Mouse (Mus musculus): Measurements from ENCODE around the gene Crb3.

GRCm38 (mm10) chr17:57020960-57021359 is 37.9 kb upstream of the Crb3 start:
- TF ChIP-seq CTCF (IDR thresholded peaks at IDR 0.05; ENCODE audit: low read depth, low read length) (no peak), POLR2A (IDR thresholded peaks at IDR 0.05; ENCODE audit: extremely low read depth, insufficient read depth, low read length) (no peak)

All from liver, adult 2 months (tissue).